Mouse (Mus musculus): Measurements from ENCODE around the gene Boll. TPM values are rescaled to one million over a fixed set of nuclear protein-coding genes. Genes with fewer than 3 reads are reported as not detected.
"Not testable (repeated sequence)": the region's sequence is repeated elsewhere in the genome, so short reads cannot be mapped to it uniquely, and the experiment has no call there.

Boll gene
- polyA plus RNA-seq, 1 experiment from 2014 or later = not detected

DNA sequence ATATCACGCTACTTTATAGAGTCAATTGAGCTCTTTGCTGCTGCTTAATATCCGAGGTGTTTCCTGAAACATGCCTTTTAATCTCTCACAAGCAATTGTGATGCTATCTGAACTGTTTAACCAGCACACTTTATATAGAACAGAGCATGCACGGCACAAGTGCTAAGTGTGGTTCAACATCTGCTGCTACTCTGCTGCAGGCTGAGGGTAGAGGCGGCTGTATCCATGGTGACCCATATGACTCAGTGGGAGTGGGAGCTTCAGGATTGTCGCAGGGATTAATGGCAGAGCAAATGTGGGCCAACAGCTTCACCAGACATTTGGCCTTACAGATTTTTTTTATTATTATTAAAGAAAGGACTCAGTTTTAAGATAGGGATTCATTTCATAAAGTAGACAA, 36.6 kb upstream of the Boll start:
- ATAC-seq (ENCODE audit: low read depth) = peak; percentile 78
- H3K4me3 ChIP-seq (ENCODE audit: low read depth, low read length) = no peak overlapping the region
- no peak overlapping the region for H3K9ac ChIP-seq (replicated peaks; ENCODE audit: low read depth, low read length)
- H3K27ac ChIP-seq (ENCODE audit: low read depth, low read length) = no peak overlapping the region
- H3K4me2 ChIP-seq (ENCODE audit: low read depth, low read length) = no peak overlapping the region
- no peaks in the 10 kb centered on the region for H3K27me3 ChIP-seq (ENCODE audit: control insufficient read depth, insufficient read depth, low read length)
- 32% methylated on average over 5 of the region's 5 CpGs for WGBS
- no peaks in the 10 kb centered on the region for H3K9me3 ChIP-seq (ENCODE audit: control insufficient read depth, low read length)
- no peaks in the 10 kb centered on the region for H3K36me3 ChIP-seq (ENCODE audit: control insufficient read depth, insufficient read depth, low read length)
- H3K4me1 ChIP-seq (ENCODE audit: control insufficient read depth, insufficient read depth, low read length) = peaks cover 2% of the 10 kb centered on the region; the same call in 1 of the 2 replicates

DNA sequence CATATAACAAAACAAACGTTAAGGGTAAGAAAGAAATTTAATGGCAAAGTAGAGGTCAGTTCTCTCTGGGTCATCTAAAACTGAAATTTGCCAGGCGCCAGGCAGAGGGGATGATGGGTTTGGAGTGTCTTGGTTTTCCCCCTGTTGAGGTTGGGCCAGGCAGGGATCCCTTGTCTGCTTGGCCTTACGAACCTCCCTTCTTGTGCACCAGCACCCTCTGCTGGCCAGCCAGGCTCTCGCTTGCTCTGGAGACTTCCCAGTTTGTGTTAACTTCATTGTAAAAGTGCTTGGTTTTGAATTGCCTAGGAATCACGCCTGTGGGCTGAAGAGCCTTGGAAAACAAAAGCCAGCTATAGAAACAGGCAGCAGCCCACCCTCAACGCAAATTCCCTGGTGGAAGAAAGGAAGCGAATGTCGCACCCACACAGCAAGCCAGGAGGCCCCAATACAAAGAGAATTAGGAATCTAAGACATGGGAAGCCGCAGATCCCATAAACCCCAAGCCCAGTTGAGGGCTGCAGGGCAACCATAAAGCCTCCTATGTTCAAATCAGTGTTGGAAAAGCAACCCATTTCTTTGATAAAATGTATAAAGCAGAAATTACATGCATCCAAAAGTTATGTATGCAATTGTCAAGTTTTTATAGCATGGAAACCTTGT, 20.0 kb upstream of the Boll start:
- 10% methylated on average over 9 of the region's 9 CpGs for WGBS

DNA sequence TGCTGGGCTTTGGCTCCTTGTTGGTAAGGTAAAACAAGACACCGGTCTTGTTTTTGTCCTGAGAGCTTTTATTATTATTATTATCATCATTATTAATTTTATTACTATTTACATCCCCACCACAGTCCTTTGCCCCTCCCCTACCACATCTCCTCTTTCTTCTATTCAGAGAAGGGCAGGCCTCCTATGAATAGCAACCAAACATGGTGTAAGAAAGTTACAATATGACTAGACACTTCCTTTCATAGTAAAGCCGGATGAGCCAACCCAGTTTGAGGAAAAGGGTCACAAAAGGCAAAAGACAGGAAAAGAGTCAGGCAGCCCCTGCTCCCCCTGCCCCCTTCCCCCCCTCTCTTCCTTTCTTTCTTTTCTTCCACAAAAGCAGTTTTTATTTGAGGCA, 17.3 kb upstream of the Boll start:
- H3K27ac ChIP-seq (ENCODE audit: low read depth, low read length) = no peak overlapping the region
- no peaks in the 10 kb centered on the region for H3K27me3 ChIP-seq (ENCODE audit: control insufficient read depth, insufficient read depth, low read length)
- ATAC-seq (ENCODE audit: low read depth) = no peak
- H3K4me1 ChIP-seq (ENCODE audit: control insufficient read depth, insufficient read depth, low read length) = no peaks in the 10 kb centered on the region
- no peak overlapping the region for H3K4me2 ChIP-seq (ENCODE audit: low read depth, low read length)
- H3K36me3 ChIP-seq (ENCODE audit: control insufficient read depth, insufficient read depth, low read length) = no peaks in the 10 kb centered on the region
- H3K9ac ChIP-seq (replicated peaks; ENCODE audit: low read depth, low read length) = no peak overlapping the region
- no peak overlapping the region for H3K4me3 ChIP-seq (ENCODE audit: low read depth, low read length)
- no peaks in the 10 kb centered on the region for H3K9me3 ChIP-seq (ENCODE audit: control insufficient read depth, low read length)
- WGBS = 59% methylated on average over 2 of the region's 2 CpGs

More for the DNA sequence above, 20.0 kb upstream of the Boll start:
- H3K4me2 ChIP-seq (ENCODE audit: low read depth, low read length) = no peak overlapping the region
- no peaks in the 10 kb centered on the region for H3K36me3 ChIP-seq (ENCODE audit: control insufficient read depth, insufficient read depth, low read length)
- ATAC-seq (ENCODE audit: low read depth) = peak; percentile 94
- H3K27me3 ChIP-seq (ENCODE audit: control insufficient read depth, insufficient read depth, low read length) = no peaks in the 10 kb centered on the region
- H3K9me3 ChIP-seq (ENCODE audit: control insufficient read depth, low read length) = no peaks in the 10 kb centered on the region
- no peak overlapping the region for H3K4me3 ChIP-seq (ENCODE audit: low read depth, low read length)
- H3K4me1 ChIP-seq (ENCODE audit: control insufficient read depth, insufficient read depth, low read length) = no peaks in the 10 kb centered on the region
- no peak overlapping the region for H3K27ac ChIP-seq (ENCODE audit: low read depth, low read length)
- no peak overlapping the region for H3K9ac ChIP-seq (replicated peaks; ENCODE audit: low read depth, low read length)

DNA sequence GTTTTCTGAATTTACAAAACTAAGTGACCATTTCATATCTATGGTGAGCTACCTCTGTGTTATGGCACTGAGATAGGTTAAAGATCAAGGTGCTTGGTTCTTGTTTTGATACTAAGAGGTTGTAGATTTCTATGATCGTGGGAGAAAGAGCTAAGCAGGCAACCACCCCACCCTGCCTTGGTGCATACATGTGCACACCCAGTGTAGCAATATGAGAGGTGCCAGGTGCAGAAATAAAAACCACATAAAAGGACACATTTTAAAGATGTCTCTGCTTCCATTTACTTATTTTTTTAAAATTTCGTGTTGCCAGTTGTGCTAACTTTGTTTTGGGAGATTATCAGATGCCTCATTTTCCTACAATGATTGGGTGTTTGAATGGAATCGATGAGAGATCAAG, 9.4 kb upstream of the Boll start:
- Histone ChIP-seq H3K4me2 (ENCODE audit: low read depth, low read length) (no peak overlapping the region), H3K36me3 (ENCODE audit: control insufficient read depth, insufficient read depth, low read length) (no peaks in the 10 kb centered on the region), H3K27ac (ENCODE audit: low read depth, low read length) (no peak overlapping the region), H3K9ac (replicated peaks; ENCODE audit: low read depth, low read length) (no peak overlapping the region), H3K27me3 (ENCODE audit: control insufficient read depth, insufficient read depth, low read length) (no peaks in the 10 kb centered on the region), H3K9me3 (ENCODE audit: control insufficient read depth, low read length) (no peaks in the 10 kb centered on the region), H3K4me1 (ENCODE audit: control insufficient read depth, insufficient read depth, low read length) (no peaks in the 10 kb centered on the region), H3K4me3 (ENCODE audit: low read depth, low read length) (no peak overlapping the region)
- no peak for ATAC-seq (ENCODE audit: low read depth)
- 86% methylated on average over 3 of the region's 3 CpGs for WGBS

DNA sequence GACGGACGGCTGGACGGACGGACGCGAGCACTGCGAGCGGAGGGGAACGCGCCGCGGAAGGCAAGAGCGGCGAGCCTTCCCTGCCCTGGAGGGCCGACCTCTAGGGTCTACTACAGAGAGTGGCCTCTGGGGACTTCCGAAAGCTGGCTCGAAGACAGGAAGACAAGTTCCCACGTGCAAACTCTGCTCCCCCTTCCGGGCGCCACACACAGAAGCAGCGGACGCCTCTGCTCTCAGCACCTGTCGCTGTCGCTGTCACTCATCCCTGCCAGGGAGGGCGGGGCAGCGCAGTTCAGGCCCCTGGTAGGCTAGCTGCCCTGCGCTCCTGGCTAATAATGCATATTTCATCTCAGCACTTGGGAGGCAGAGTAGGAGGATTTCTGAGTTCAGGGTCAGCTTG, 317 bp upstream of the Boll start:
- Histone ChIP-seq H3K4me1 (ENCODE audit: control insufficient read depth, insufficient read depth, low read length) (no peaks in the 10 kb centered on the region), H3K4me3 (ENCODE audit: low read depth, low read length) (peak overlapping the region; percentile 43), H3K4me2 (ENCODE audit: low read depth, low read length) (peak overlapping the region; percentile 41), H3K27me3 (ENCODE audit: control insufficient read depth, insufficient read depth, low read length) (peaks cover 11% of the 10 kb centered on the region), H3K36me3 (ENCODE audit: control insufficient read depth, insufficient read depth, low read length) (no peaks in the 10 kb centered on the region), H3K9me3 (ENCODE audit: control insufficient read depth, low read length) (no peaks in the 10 kb centered on the region), H3K9ac (replicated peaks; ENCODE audit: low read depth, low read length) (no peak overlapping the region), H3K27ac (ENCODE audit: low read depth, low read length) (no peak overlapping the region)
- 2% methylated on average over 27 of the region's 27 CpGs for WGBS
- ATAC-seq (ENCODE audit: low read depth) = peak; percentile 88

DNA sequence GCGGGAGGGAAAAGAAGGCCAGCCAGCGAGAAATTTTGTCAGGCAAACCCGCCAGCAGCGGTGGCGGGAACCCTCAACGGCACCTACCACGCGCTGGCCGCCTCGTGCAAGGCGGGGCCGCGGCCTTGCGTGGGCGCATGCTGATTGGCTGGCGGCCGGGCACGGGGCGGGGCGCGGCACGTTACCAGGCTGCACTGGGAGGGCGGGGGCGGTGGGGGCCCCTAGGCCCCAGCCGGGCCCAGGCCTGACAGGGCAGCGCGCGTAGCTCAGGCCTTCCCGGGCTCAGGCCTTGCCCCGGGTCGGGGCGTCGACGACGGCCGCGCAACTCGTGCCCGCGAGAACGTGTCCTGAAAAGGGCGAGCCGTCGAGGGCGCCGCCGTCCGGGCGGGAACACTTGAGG, 635 bp downstream of the Boll start:
- peaks cover 11% of the 10 kb centered on the region for H3K27me3 ChIP-seq (ENCODE audit: control insufficient read depth, insufficient read depth, low read length)
- ATAC-seq (ENCODE audit: low read depth) = peak; percentile 31; the same call in 1 of the 2 replicates
- no peaks in the 10 kb centered on the region for H3K9me3 ChIP-seq (ENCODE audit: control insufficient read depth, low read length)
- no peaks in the 10 kb centered on the region for H3K4me1 ChIP-seq (ENCODE audit: control insufficient read depth, insufficient read depth, low read length)
- H3K4me2 ChIP-seq (ENCODE audit: low read depth, low read length) = no peak overlapping the region; the same call in 1 of the 2 replicates
- no peaks in the 10 kb centered on the region for H3K36me3 ChIP-seq (ENCODE audit: control insufficient read depth, insufficient read depth, low read length)
- no peak overlapping the region for H3K27ac ChIP-seq (ENCODE audit: low read depth, low read length)
- 45% methylated on average over 47 of the region's 49 CpGs for WGBS
- no peak overlapping the region for H3K9ac ChIP-seq (replicated peaks; ENCODE audit: low read depth, low read length)
- H3K4me3 ChIP-seq (ENCODE audit: low read depth, low read length) = peak overlapping the region; percentile 43

DNA sequence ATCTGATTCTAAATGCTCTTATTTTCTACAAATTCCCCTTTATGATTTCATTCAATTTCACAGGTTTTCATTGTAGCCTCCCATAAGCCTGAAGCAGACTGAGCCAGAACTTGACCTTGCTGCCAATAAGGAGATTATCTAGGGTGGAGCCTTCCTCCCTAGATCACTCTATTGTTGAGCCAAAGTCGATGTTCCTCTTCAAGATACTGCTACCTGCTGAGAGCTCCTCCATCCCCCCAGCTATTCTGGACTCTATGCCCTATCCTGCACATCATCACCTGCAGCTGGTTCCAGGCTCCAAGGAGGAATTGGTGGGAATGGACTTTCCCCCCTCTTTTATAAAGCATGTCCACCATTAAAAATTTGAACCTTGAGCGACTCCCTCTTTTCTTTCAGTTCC, 11.4 kb downstream of the Boll start:
- not testable (repeated sequence) for H3K4me3 ChIP-seq (ENCODE audit: low read depth, low read length); H3K27me3 ChIP-seq (ENCODE audit: control insufficient read depth, insufficient read depth, low read length); H3K27ac ChIP-seq (ENCODE audit: low read depth, low read length); H3K4me1 ChIP-seq (ENCODE audit: control insufficient read depth, insufficient read depth, low read length); H3K9me3 ChIP-seq (ENCODE audit: control insufficient read depth, low read length); H3K4me2 ChIP-seq (ENCODE audit: low read depth, low read length); H3K36me3 ChIP-seq (ENCODE audit: control insufficient read depth, insufficient read depth, low read length); H3K9ac ChIP-seq (replicated peaks; ENCODE audit: low read depth, low read length); ATAC-seq (ENCODE audit: low read depth)
- 84% methylated on average over 2 of the region's 2 CpGs for WGBS

DNA sequence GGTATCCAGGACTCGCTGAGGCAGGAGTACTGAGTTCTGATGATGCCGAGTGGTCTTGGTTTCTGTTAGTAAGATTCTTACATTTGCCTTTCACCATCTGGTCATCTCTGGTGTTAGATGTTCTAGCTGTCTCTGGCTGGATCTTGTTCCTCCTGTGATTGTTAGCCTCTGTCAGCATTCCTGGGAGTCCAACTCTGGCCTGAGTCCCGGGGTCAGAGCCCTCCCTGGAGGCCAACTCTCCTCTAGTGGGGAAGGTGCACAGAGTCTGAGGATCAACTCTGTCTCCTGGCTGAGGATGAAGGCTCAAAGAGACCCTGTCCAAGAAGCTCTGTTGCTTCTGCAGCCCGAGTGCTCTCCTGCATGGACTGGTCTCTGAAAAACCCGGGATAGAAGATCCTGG, 37.8 kb downstream of the Boll start:
- H3K4me3 ChIP-seq (ENCODE audit: low read depth, low read length); H3K4me2 ChIP-seq (ENCODE audit: low read depth, low read length); H3K27ac ChIP-seq (ENCODE audit: low read depth, low read length); H3K4me1 ChIP-seq (ENCODE audit: control insufficient read depth, insufficient read depth, low read length); H3K9ac ChIP-seq (replicated peaks; ENCODE audit: low read depth, low read length); H3K9me3 ChIP-seq (ENCODE audit: control insufficient read depth, low read length); ATAC-seq (ENCODE audit: low read depth); H3K27me3 ChIP-seq (ENCODE audit: control insufficient read depth, insufficient read depth, low read length); H3K36me3 ChIP-seq (ENCODE audit: control insufficient read depth, insufficient read depth, low read length): not testable (repeated sequence)
- 86% methylated on average over 5 of the region's 5 CpGs for WGBS

DNA sequence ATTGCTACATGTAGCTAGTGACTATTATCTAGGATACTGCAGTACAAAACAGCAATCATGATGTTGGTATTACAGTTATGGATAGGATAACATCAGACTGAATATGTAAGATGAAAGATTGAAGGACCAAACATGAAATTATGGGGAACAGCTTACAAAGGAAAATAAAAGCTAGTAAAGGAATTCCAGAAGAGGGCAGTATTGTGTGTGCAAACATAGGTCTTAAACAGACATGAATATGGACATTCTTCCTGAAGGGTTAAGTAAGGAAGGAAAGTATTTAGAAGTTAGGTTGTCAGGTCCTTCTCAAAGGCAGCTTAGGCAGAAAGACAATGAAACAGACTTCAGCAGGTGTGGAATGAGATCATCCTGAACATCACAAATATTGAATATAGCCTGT, 62.2 kb downstream of the Boll start:
- ATAC-seq (ENCODE audit: low read depth) = no peak
- Histone ChIP-seq H3K27me3 (ENCODE audit: control insufficient read depth, insufficient read depth, low read length) (no peaks in the 10 kb centered on the region), H3K27ac (ENCODE audit: low read depth, low read length) (no peak overlapping the region)

More for the DNA sequence above, 62.2 kb downstream of the Boll start:
- Histone ChIP-seq H3K4me2 (ENCODE audit: low read depth, low read length) (no peak overlapping the region), H3K9me3 (ENCODE audit: control insufficient read depth, low read length) (no peaks in the 10 kb centered on the region), H3K4me1 (ENCODE audit: control insufficient read depth, insufficient read depth, low read length) (no peaks in the 10 kb centered on the region), H3K36me3 (ENCODE audit: control insufficient read depth, insufficient read depth, low read length) (no peaks in the 10 kb centered on the region), H3K9ac (replicated peaks; ENCODE audit: low read depth, low read length) (no peak overlapping the region), H3K4me3 (ENCODE audit: low read depth, low read length) (no peak overlapping the region)

Data from neural tube, embryonic 14.5 days (tissue).